Comparison of ENCODE assay signal across 8 mouse cellular contexts in genomic region chr6:128799144-128799895, GRCm38 (mm10). TPM values are rescaled to one million over a fixed set of nuclear protein-coding genes. Genes with fewer than 3 reads are reported as not detected.
DNase-seq lines count a peak whose midpoint lies in the region; ATAC-seq and TF ChIP-seq lines count a peak whose summit lies in the region.
"Not testable (repeated sequence)": the region's sequence is repeated elsewhere in the genome, so short reads cannot be mapped to it uniquely, and the experiment has no call there.

No protein-coding gene starts in this region.

- dilution Hi-C loops in CH12.LX (cut with MboI; ENCODE audit: extremely low pct_ligation_motif_present, extremely low pct_unique_long_range_greater_than_20kb, low sequenced_read_pairs): not testable (repeated sequence)

- peak; percentile 75 for ATAC-seq in cerebellum, adult (ENCODE audit: insufficient number of reproducible peaks, low FRiP score, low TSS enrichment)
- ATAC-seq in forebrain, embryonic 13.5 days: peak; percentile 70
- peak; percentile 64 for ATAC-seq in liver, embryonic 15.5 days (ENCODE audit: insufficient read depth)
- peak; percentile 64 for ATAC-seq in neural tube, embryonic 11.5 days (ENCODE audit: insufficient read depth, low FRiP score, low TSS enrichment)
- ATAC-seq in stomach, embryonic 16.5 days (ENCODE audit: insufficient read depth, low FRiP score): peak; percentile 78

- peaks cover 16 to 55% of the 10 kb centered on the region in 2 experiments for H3K4me1 ChIP-seq in CH12.LX (ENCODE audit: control insufficient read depth in 1 of 2, insufficient read depth in 2 of 2)
- H3K4me1 ChIP-seq in forebrain, embryonic 13.5 days: peaks cover 13% of the 10 kb centered on the region
- H3K4me1 ChIP-seq in liver, embryonic 15.5 days (replicated peaks): peaks cover 26% of the 10 kb centered on the region
- not testable (repeated sequence) for H3K4me1 ChIP-seq in neural tube, embryonic 11.5 days (ENCODE audit: control insufficient read depth, insufficient read depth, low read length)
- peaks cover 13% of the 10 kb centered on the region for H3K4me1 ChIP-seq in stomach, embryonic 16.5 days (ENCODE audit: control insufficient read depth, insufficient read depth, low read length)

- H3K4me2 ChIP-seq in CH12.LX (ENCODE audit: insufficient read depth, low read depth, poor library complexity, severe bottlenecking): peak overlapping the region; percentile 71; the same call in 1 of the 2 replicates
- peak overlapping the region; percentile 68 for H3K4me2 ChIP-seq in forebrain, embryonic 13.5 days
- peak overlapping the region; percentile 82 for H3K4me2 ChIP-seq in liver, embryonic 15.5 days
- peak overlapping the region; percentile 44 for H3K4me2 ChIP-seq in neural tube, embryonic 11.5 days (ENCODE audit: low read depth)
- H3K4me2 ChIP-seq in stomach, embryonic 16.5 days (ENCODE audit: low read depth, low read length): peak overlapping the region; percentile 70

- under 1% methylated on average over 49 of the region's 49 CpGs for WGBS in forebrain, embryonic 13.5 days
- WGBS in liver, embryonic 15.5 days (ENCODE audit: insufficient replicate concordance): under 1% methylated on average over 49 of the region's 49 CpGs
- under 1% methylated on average over 49 of the region's 49 CpGs for WGBS in neural tube, embryonic 11.5 days
- WGBS in stomach, embryonic 16.5 days: under 1% methylated on average over 49 of the region's 49 CpGs

- intact Hi-C loops in heart, postnatal 10 days (cut with DNase I): not testable (repeated sequence)

- H3K4me3 ChIP-seq in CH12.LX (replicated peaks in 1 of 3; ENCODE audit: low read depth in 2 of 3, low read length in 2 of 3, poor library complexity in 1 of 3): peak overlapping the region; percentile 60 to 95 (median 80)
- H3K4me3 ChIP-seq in forebrain, embryonic 13.5 days: peak overlapping the region; percentile 64
- H3K4me3 ChIP-seq in liver, embryonic 15.5 days (replicated peaks): peak overlapping the region; percentile 70
- peak overlapping the region; percentile 57 for H3K4me3 ChIP-seq in neural tube, embryonic 11.5 days (ENCODE audit: low read depth, low read length)
- H3K4me3 ChIP-seq in stomach, embryonic 16.5 days (replicated peaks; ENCODE audit: low read length): peak overlapping the region; percentile 67

- in situ Hi-C loops in CH12.LX (cut with MboI; ENCODE audit: low pct_ligation_motif_present, low pct_unique_long_range_greater_than_20kb, low sequenced_read_pairs): loop anchor here (5.0 kb wide), 1 partner anchor 37 kb away; no protein-coding TSS in a partner anchor

- TF ChIP-seq RAD21 in CH12.LX (IDR thresholded peaks at IDR 0.05; ENCODE audit: low read depth, low read length): not testable (repeated sequence)

- peak; percentile 33; the same call in 1 of the 2 replicates for TF ChIP-seq POLR2A in CH12.LX (IDR thresholded peaks at IDR 0.05; ENCODE audit: low read depth, low read length)

- H3K36me3 ChIP-seq in CH12.LX (replicated peaks in 1 of 2; ENCODE audit: control insufficient read depth in 1 of 2, insufficient read depth in 1 of 2, low read length in 1 of 2); forebrain, embryonic 13.5 days (ENCODE audit: poor library complexity, severe bottlenecking); liver, embryonic 15.5 days (replicated peaks); neural tube, embryonic 11.5 days (ENCODE audit: control insufficient read depth, insufficient read depth, low read length); stomach, embryonic 16.5 days (ENCODE audit: control insufficient read depth, insufficient read depth, low read length): not testable (repeated sequence)

- not testable (repeated sequence) for TF ChIP-seq EP300 in CH12.LX (IDR thresholded peaks at IDR 0.05; ENCODE audit: low read length)

- peak overlapping the region; percentile 96 for H3K9ac ChIP-seq in CH12.LX (ENCODE audit: insufficient read depth, low read depth)
- H3K9ac ChIP-seq in forebrain, embryonic 13.5 days: peak overlapping the region; percentile 67
- H3K9ac ChIP-seq in liver, embryonic 15.5 days: peak overlapping the region; percentile 59
- H3K9ac ChIP-seq in neural tube, embryonic 11.5 days (ENCODE audit: low read length): peak overlapping the region; percentile 54
- peak overlapping the region; percentile 76 for H3K9ac ChIP-seq in stomach, embryonic 16.5 days (ENCODE audit: low read length)

- H3K79me2 ChIP-seq in CH12.LX (replicated peaks; ENCODE audit: control insufficient read depth, extremely low read depth, insufficient read depth, poor library complexity, severe bottlenecking): not testable (repeated sequence)

- peak; percentile 77 for DNase-seq in CH12.LX (ENCODE audit: extremely low read depth)
- DNase-seq in heart, postnatal 10 days: peak; percentile 90 to 92
- DNase-seq in kidney, postnatal 4 days: peak; percentile 84 to 88
- DNase-seq in neural tube, embryonic 11.5 days (ENCODE audit: low spot score): peak; percentile 93

- H3K27me3 ChIP-seq in CH12.LX (replicated peaks); forebrain, embryonic 13.5 days; liver, embryonic 15.5 days; neural tube, embryonic 11.5 days (ENCODE audit: control insufficient read depth, insufficient read depth, low read length); stomach, embryonic 16.5 days (ENCODE audit: control insufficient read depth, insufficient read depth, low read length): not testable (repeated sequence)

- not testable (repeated sequence) for H3K9me3 ChIP-seq in CH12.LX (replicated peaks; ENCODE audit: low read length); forebrain, embryonic 13.5 days (replicated peaks); liver, embryonic 15.5 days (replicated peaks); neural tube, embryonic 11.5 days (ENCODE audit: control insufficient read depth, low read length); stomach, embryonic 16.5 days (replicated peaks; ENCODE audit: control insufficient read depth, low read length)

- peak; percentile 28 to 63; a peak in 3 of 4 replicates for TF ChIP-seq CTCF in CH12.LX (conservative IDR thresholded peaks at IDR 0.05 in 1 of 2, IDR thresholded peaks at IDR 0.05 in 1 of 2; ENCODE audit: low read depth in 2 of 2, low read length in 2 of 2)

- H3K27ac ChIP-seq in CH12.LX (ENCODE audit: insufficient read depth, low read depth): peak overlapping the region; percentile 95
- peak overlapping the region; percentile 84 for H3K27ac ChIP-seq in forebrain, embryonic 13.5 days
- H3K27ac ChIP-seq in liver, embryonic 15.5 days (replicated peaks): peak overlapping the region; percentile 74
- not testable (repeated sequence) for H3K27ac ChIP-seq in neural tube, embryonic 11.5 days (ENCODE audit: low read depth, low read length)
- peak overlapping the region; percentile 92 for H3K27ac ChIP-seq in stomach, embryonic 16.5 days (ENCODE audit: low read length)

TF ChIP-seq in CH12.LX, 34 proteins besides CTCF, POLR2A, EP300 and RAD21 (continues in another document):
- TF ChIP-seq NRF1 (IDR thresholded peaks at IDR 0.05; ENCODE audit: low read depth, low read length) (peak; percentile 66; the same call in 1 of the 2 replicates), KAT2A (IDR thresholded peaks at IDR 0.05; ENCODE audit: insufficient replicate concordance, low read length) (peak; percentile 79; the same call in 1 of the 2 replicates), ELF1 (IDR thresholded peaks at IDR 0.05; ENCODE audit: low read depth, low read length) (peak; percentile 96), TBP (conservative IDR thresholded peaks at IDR 0.05; ENCODE audit: low read depth, low read length) (peak; percentile 99), MAFK (IDR thresholded peaks at IDR 0.05; ENCODE audit: insufficient replicate concordance, low read length) (peak; percentile 94), SIN3A (IDR thresholded peaks at IDR 0.05; ENCODE audit: low read length) (0 out of 2 replicates have a peak, but pooled peaks have one; percentile 30), JUN (IDR thresholded peaks at IDR 0.05; ENCODE audit: insufficient read depth, low read depth, low read length) (peak; percentile 90), SMC3 (IDR thresholded peaks at IDR 0.05; ENCODE audit: low read depth, low read length) (peak; percentile 62), JUND (conservative IDR thresholded peaks at IDR 0.05; ENCODE audit: low read depth, low read length) (peak; percentile 96)

RNA-seq across cellular contexts. Expression of gene Klrb1c, which starts 10.3 kb away (rescaled TPM):
- total RNA-seq in CH12.LX (2012; rRNA removed): not detected in 2 replicates
- total RNA-seq in CH12.LX (2014; rRNA removed): not detected in 2 replicates
- not detected in 2 replicates for polyA plus RNA-seq in CH12.LX (2012; ENCODE audit: insufficient read length, low read depth)
- not detected in 2 replicates for polyA plus RNA-seq in forebrain, embryonic 13.5 days (2015; fragmentation: Nextera tagmentation; extraction: Ambion mirVana)
- not detected for total RNA-seq in heart, postnatal 10 days (2021)
- polyA plus RNA-seq in liver, embryonic 15.5 days (2015; fragmentation: Nextera tagmentation; extraction: Ambion mirVana): 0.25 and 0.37 TPM in 2 replicates
- not detected in 2 replicates for polyA plus RNA-seq in neural tube, embryonic 11.5 days (2014; fragmentation: Nextera tagmentation; extraction: Ambion mirVana)
- 0.25 and 0.27 TPM in 2 replicates for polyA plus RNA-seq in stomach, embryonic 16.5 days (2015; fragmentation: Nextera tagmentation; extraction: Ambion mirVana)

RNA-seq across cellular contexts. Expression of gene Gm44511, which starts 26.8 kb away (rescaled TPM):
- total RNA-seq in CH12.LX (2012; rRNA removed): not detected in 2 replicates
- total RNA-seq in CH12.LX (2014; rRNA removed): not detected in 2 replicates
- polyA plus RNA-seq in CH12.LX (2012; ENCODE audit: insufficient read length, low read depth): not detected in 2 replicates
- not detected in 2 replicates for polyA plus RNA-seq in forebrain, embryonic 13.5 days (2015; fragmentation: Nextera tagmentation; extraction: Ambion mirVana)
- not detected for total RNA-seq in heart, postnatal 10 days (2021)
- not detected in 2 replicates for polyA plus RNA-seq in liver, embryonic 15.5 days (2015; fragmentation: Nextera tagmentation; extraction: Ambion mirVana)
- polyA plus RNA-seq in neural tube, embryonic 11.5 days (2014; fragmentation: Nextera tagmentation; extraction: Ambion mirVana): not detected in 2 replicates
- 0.44 TPM in 1 of 2 replicates, not detected in the other for polyA plus RNA-seq in stomach, embryonic 16.5 days (2015; fragmentation: Nextera tagmentation; extraction: Ambion mirVana)

RNA-seq across cellular contexts. Expression of gene Klrb1b, which starts 26.8 kb away (rescaled TPM):
- not detected in 2 replicates for total RNA-seq in CH12.LX (2012; rRNA removed)
- total RNA-seq in CH12.LX (2014; rRNA removed): not detected in 2 replicates
- not detected in 2 replicates for polyA plus RNA-seq in CH12.LX (2012; ENCODE audit: insufficient read length, low read depth)
- polyA plus RNA-seq in forebrain, embryonic 13.5 days (2015; fragmentation: Nextera tagmentation; extraction: Ambion mirVana): not detected in 2 replicates
- total RNA-seq in heart, postnatal 10 days (2021): not detected
- 0.18 and 0.23 TPM in 2 replicates for polyA plus RNA-seq in liver, embryonic 15.5 days (2015; fragmentation: Nextera tagmentation; extraction: Ambion mirVana)
- 0.16 TPM in 1 of 2 replicates, not detected in the other for polyA plus RNA-seq in neural tube, embryonic 11.5 days (2014; fragmentation: Nextera tagmentation; extraction: Ambion mirVana)
- 0.56 and 0.81 TPM in 2 replicates for polyA plus RNA-seq in stomach, embryonic 16.5 days (2015; fragmentation: Nextera tagmentation; extraction: Ambion mirVana)
